Mouse (Mus musculus) liver, embryonic 13.5 days (tissue): ENCODE results near the gene P4hb. TPM values are rescaled to one million over a fixed set of nuclear protein-coding genes. Genes with fewer than 3 reads are reported as not detected.
"Not testable (repeated sequence)": the region's sequence is repeated elsewhere in the genome, so short reads cannot be mapped to it uniquely, and the experiment has no call there.

Experiments used
- ATAC-seq: fragments of 200-750 bp; cut with Nextera tagmentation; 2 replicates; pipeline ENCODE4 v1.8.0; 2017; ENCODE audit warnings: low read depth, mild to moderate bottlenecking, moderate number of reproducible peaks, moderate library complexity
- DNase-seq: peaks from one replicate; pipeline ENCODE4 v3.0.0; 2022
- H3K27ac ChIP-seq: fragments of 300-500 bp; sonication (generic); 2 replicates; pipeline ENCODE4 v1.5.1; 2015; ENCODE audit warnings: moderate library complexity, mild to moderate bottlenecking, inconsistent platforms
- H3K27me3 ChIP-seq: fragments of 300-500 bp; sonication (generic); 2 replicates; pipeline ENCODE4 v1.6.1; 2015; ENCODE audit warnings: mild to moderate bottlenecking, inconsistent platforms
- H3K36me3 ChIP-seq: fragments of 300-500 bp; sonication (generic); 2 replicates; pipeline ENCODE4 v1.6.1; 2015; ENCODE audit warnings: mild to moderate bottlenecking, inconsistent platforms
- H3K4me1 ChIP-seq: fragments of 300-500 bp; sonication (generic); replicated peaks from 2 replicates; pipeline ENCODE4 v1.6.1; 2015; ENCODE audit warnings: inconsistent platforms
- H3K4me2 ChIP-seq: fragments of 300-500 bp; sonication (generic); 2 replicates; pipeline ENCODE4 v1.6.1; 2015; ENCODE audit warnings: inconsistent platforms, mild to moderate bottlenecking, moderate library complexity
- H3K4me3 ChIP-seq: fragments of 300-500 bp; sonication (generic); replicated peaks from 2 replicates; pipeline ENCODE4 v1.5.1; 2015; ENCODE audit warnings: mild to moderate bottlenecking, inconsistent platforms
- H3K9ac ChIP-seq: fragments of 300-500 bp; sonication (generic); 2 replicates; pipeline ENCODE4 v1.6.1; 2015; ENCODE audit warnings: mild to moderate bottlenecking, inconsistent platforms
- H3K9me3 ChIP-seq: fragments of 300-500 bp; sonication (generic); replicated peaks from 2 replicates; pipeline ENCODE4 v1.6.1; 2016; ENCODE audit warnings: inconsistent platforms
- WGBS: fragments of 180-500 bp; shearing (Covaris S2); methylation state at CpG from one replicate; pipeline ENCODE4 v1.1.7; 2015; ENCODE audit not compliant: insufficient replicate concordance; 5-methylcytosine and 5-hydroxymethylcytosine counted together
- polyA plus RNA-seq: library from polyadenylated mRNA; unstranded; fragments of >200 nt; fragmentation: Nextera tagmentation; extraction: Ambion mirVana; gene quantifications from 2 replicates; pipeline ENCODE4 v1.2.1, GENCODE M21; 2015

The P4hb gene
- polyA plus RNA-seq, 1 experiment from 2014 or later, result 403 TPM

DNA sequence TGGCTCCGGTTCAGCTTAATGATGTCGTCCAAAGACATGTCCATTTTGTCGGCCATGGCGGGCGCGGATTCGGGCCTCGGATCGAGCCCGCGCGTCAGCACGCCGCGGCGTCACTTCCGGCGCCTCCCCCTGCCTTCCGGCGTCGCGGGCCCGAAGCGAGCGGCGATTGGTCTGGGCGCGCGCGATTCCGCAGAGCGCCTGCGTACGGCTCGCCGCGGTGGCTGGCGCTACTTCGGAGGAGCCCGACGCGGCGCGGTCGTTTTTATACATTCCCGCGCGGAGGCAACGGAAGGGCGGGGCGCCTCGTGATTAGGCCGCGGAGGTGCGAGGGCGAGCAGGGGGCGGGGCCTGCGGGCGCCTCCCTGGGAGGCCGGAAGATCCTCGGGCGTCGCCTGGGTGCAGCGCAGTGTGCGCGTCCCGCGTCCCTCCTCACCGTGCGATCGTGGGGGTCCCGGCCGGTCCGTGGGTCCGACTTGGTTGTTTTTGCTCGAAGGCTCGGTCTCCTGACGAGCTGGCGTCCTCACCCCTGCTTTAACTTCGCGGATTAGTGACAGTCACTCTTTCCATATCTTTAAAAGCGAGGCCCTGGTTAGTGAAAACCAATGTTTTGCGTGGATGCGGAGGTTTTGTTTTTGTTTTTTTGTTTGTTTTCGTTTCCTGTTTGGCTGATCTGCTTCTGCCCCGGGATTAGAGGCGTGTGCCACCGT lies 25.4 kb upstream of the P4hb start, which contains the start of the genes Alyref and Anapc11:
Gene Alyref, minus strand, starts transcription at position 83 of the 707 bp plus-strand sequence.
Gene Anapc11, plus strand, starts transcription at position 139 of the 707 bp plus-strand sequence.
- peak; percentile 92 for DNase-seq
- Histone ChIP-seq H3K9me3 (no peaks in the 10 kb centered on the region), H3K4me3 (peak within 1 kb of the TSS; percentile 99), H3K4me1 (peaks cover 84% of the 10 kb centered on the region), H3K27me3 (no peaks in the 10 kb centered on the region), H3K36me3 (peaks cover 68% of the 10 kb centered on the region), H3K27ac (peak within 1 kb of the TSS; percentile 95), H3K4me2 (peak within 1 kb of the TSS; percentile 98), H3K9ac (peak within 1 kb of the TSS; percentile 99)
- peak; percentile 97 for ATAC-seq
- under 1% methylated on average over 88 of the region's 88 CpGs for WGBS

- ATAC-seq (peak; percentile 38), DNase-seq (no peak)
- H3K36me3 ChIP-seq, result peaks cover 68% of the 10 kb centered on the region
- peak overlapping the region; percentile 99 for H3K4me3 ChIP-seq
- peak overlapping the region; percentile 98 for H3K4me2 ChIP-seq
- peaks cover 78% of the 10 kb centered on the region for H3K4me1 ChIP-seq
- WGBS, result 2% methylated on average over 88 of the region's 99 CpGs
- H3K9me3 ChIP-seq, result no peaks in the 10 kb centered on the region
- peak overlapping the region; percentile 95 for H3K27ac ChIP-seq
- peak overlapping the region; percentile 99 for H3K9ac ChIP-seq
- H3K27me3 ChIP-seq, result no peaks in the 10 kb centered on the region
Observed at GRCm38 (mm10) chr11:120597240-120598235, 24.5 kb upstream of the P4hb start.

- no peaks in the 10 kb centered on the region for H3K9me3 ChIP-seq
- ATAC-seq, result peak; percentile 60
- no peaks in the 10 kb centered on the region for H3K27me3 ChIP-seq
- H3K4me2 ChIP-seq, result no peak overlapping the region
- peak overlapping the region; percentile 40 for H3K9ac ChIP-seq
- peaks cover 97% of the 10 kb centered on the region for H3K36me3 ChIP-seq
- peak overlapping the region; percentile 61 for H3K27ac ChIP-seq
- DNase-seq, result no peak
- no peak overlapping the region for H3K4me3 ChIP-seq
- H3K4me1 ChIP-seq, result peaks cover 23% of the 10 kb centered on the region
- 23% methylated on average over 6 of the region's 6 CpGs for WGBS
Observed at GRCm38 (mm10) chr11:120588531-120588930, 15.5 kb upstream of the P4hb start.

DNA sequence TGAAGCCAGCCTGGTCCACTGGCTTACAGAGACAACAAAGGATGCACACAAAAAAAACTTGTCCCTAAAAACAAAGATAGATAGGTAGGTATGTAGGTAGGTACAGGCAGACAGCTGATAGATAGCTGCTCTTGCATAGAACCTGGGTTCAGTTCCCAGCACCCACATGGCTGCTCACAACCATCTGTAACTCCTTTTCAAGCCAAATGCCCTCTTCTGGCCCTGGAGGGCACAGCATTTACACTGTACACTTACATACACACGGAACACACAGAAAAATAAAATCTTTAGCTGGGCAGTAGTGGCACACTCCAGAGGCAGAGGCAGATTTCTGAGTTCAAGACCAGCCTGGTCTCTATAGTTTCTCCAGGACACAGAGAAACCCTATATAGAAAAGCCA lies 10.9 kb upstream of the P4hb start:
- no peak for ATAC-seq

GRCm38 (mm10) chr11:120582982-120583293 lies 9.9 kb upstream of the P4hb start:
- H3K36me3 ChIP-seq, result peaks cover 67% of the 10 kb centered on the region
- ATAC-seq, H3K27me3 ChIP-seq, H3K27ac ChIP-seq, H3K4me3 ChIP-seq, DNase-seq, H3K9me3 ChIP-seq, H3K9ac ChIP-seq, H3K4me2 ChIP-seq: not testable (repeated sequence)
- 73% methylated on average over 2 of the region's 2 CpGs for WGBS
- H3K4me1 ChIP-seq, result peaks cover 39% of the 10 kb centered on the region

More for the DNA sequence above, 10.9 kb upstream of the P4hb start:
- H3K9me3 ChIP-seq, result no peaks in the 10 kb centered on the region
- no peak overlapping the region for H3K4me3 ChIP-seq
- H3K9ac ChIP-seq, result no peak overlapping the region
- no peak overlapping the region for H3K4me2 ChIP-seq
- DNase-seq, result no peak
- H3K27ac ChIP-seq, result no peak overlapping the region
- 91% methylated on average over 1 of the region's 1 CpGs for WGBS
- peaks cover 67% of the 10 kb centered on the region for H3K36me3 ChIP-seq
- H3K4me1 ChIP-seq, result peaks cover 36% of the 10 kb centered on the region
- no peaks in the 10 kb centered on the region for H3K27me3 ChIP-seq

- H3K27ac ChIP-seq, result peak overlapping the region; percentile 83
- peak overlapping the region; percentile 87 for H3K4me3 ChIP-seq
- DNase-seq, result no peak
- no peaks in the 10 kb centered on the region for H3K27me3 ChIP-seq
- peak overlapping the region; percentile 90 for H3K4me2 ChIP-seq
- ATAC-seq, result no peak
- H3K9me3 ChIP-seq, result no peaks in the 10 kb centered on the region
- H3K9ac ChIP-seq, result peak overlapping the region; percentile 91
- WGBS, result 49% methylated on average over 8 of the region's 8 CpGs
- H3K36me3 ChIP-seq, result peaks cover 67% of the 10 kb centered on the region
- H3K4me1 ChIP-seq, result peaks cover 44% of the 10 kb centered on the region
Observed at GRCm38 (mm10) chr11:120582268-120582981, 9.4 kb upstream of the P4hb start.

GRCm38 (mm10) chr11:120581490-120582267 lies 8.6 kb upstream of the P4hb start, which contains the start of gene Arhgdia:
TSS of gene Arhgdia (minus strand) at chr11:120581624.
- peak; percentile 55 for ATAC-seq
- DNase-seq, result peak; percentile 77
- H3K4me3 ChIP-seq, result peak within 1 kb of the TSS; percentile 87
- H3K9ac ChIP-seq, result peak within 1 kb of the TSS; percentile 91
- H3K36me3 ChIP-seq, result peaks cover 63% of the 10 kb centered on the region
- H3K27me3 ChIP-seq, result no peaks in the 10 kb centered on the region
- H3K4me2 ChIP-seq, result peak within 1 kb of the TSS; percentile 90
- peak within 1 kb of the TSS; percentile 83 for H3K27ac ChIP-seq
- 3% methylated on average over 70 of the region's 75 CpGs for WGBS
- peaks cover 52% of the 10 kb centered on the region for H3K4me1 ChIP-seq
- no peaks in the 10 kb centered on the region for H3K9me3 ChIP-seq

- WGBS, result 0% methylated on average over 41 of the region's 44 CpGs
- ATAC-seq, result peak; percentile 64
- peak overlapping the region; percentile 83 for H3K27ac ChIP-seq
- peak; percentile 44 for DNase-seq
- H3K4me1 ChIP-seq, result peaks cover 60% of the 10 kb centered on the region
- H3K9ac ChIP-seq, result peak overlapping the region; percentile 91
- peak overlapping the region; percentile 87 for H3K4me3 ChIP-seq
- peak overlapping the region; percentile 90 for H3K4me2 ChIP-seq
- no peaks in the 10 kb centered on the region for H3K27me3 ChIP-seq
- H3K9me3 ChIP-seq, result no peaks in the 10 kb centered on the region
- peaks cover 56% of the 10 kb centered on the region for H3K36me3 ChIP-seq
Observed at GRCm38 (mm10) chr11:120580871-120581331, 7.8 kb upstream of the P4hb start.

DNA sequence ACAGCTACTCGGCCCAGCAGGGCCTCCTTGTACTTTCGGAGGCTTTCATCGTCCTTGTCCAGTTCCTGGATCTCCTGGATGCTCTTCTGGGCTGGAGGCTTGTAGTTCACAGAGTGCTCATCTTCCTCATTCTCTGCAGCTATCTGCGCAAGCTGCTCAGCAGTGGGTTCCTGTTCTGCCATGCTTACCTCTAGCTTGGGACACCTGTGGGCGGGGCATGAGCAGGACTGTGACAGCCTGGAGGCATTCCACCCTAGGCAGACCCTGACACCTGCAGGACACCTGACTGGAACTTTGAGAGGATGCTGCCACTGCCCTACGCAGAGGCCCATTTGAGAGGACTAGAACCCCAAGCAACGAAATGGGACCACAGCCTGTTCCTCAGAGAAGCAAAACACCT lies 7.1 kb upstream of the P4hb start:
- 40% methylated on average over 7 of the region's 7 CpGs for WGBS
- Histone ChIP-seq H3K9me3 (no peaks in the 10 kb centered on the region), H3K4me3 (peak overlapping the region; percentile 87), H3K27me3 (no peaks in the 10 kb centered on the region), H3K36me3 (peaks cover 48% of the 10 kb centered on the region), H3K9ac (peak overlapping the region; percentile 91), H3K4me2 (peak overlapping the region; percentile 90), H3K27ac (peak overlapping the region; percentile 83), H3K4me1 (peaks cover 65% of the 10 kb centered on the region)
- ATAC-seq (no peak), DNase-seq (no peak)
